Comparison of ENCODE assay signal across 8 mouse cellular contexts in genomic region chr15:88146118-88146517, GRCm38 (mm10).
DNase-seq lines count a peak whose midpoint lies in the region; ATAC-seq lines count a peak whose summit lies in the region.

No protein-coding gene starts in this region.

- no peaks in the 10 kb centered on the region for H3K36me3 ChIP-seq in kidney, embryonic 14.5 days (ENCODE audit: control insufficient read depth, insufficient read depth, low read length)
- H3K36me3 ChIP-seq in neural tube, embryonic 11.5 days (ENCODE audit: control insufficient read depth, insufficient read depth, low read length), result no peaks in the 10 kb centered on the region

- no peak overlapping the region for H3K27ac ChIP-seq in kidney, embryonic 14.5 days (ENCODE audit: low read depth, low read length)
- H3K27ac ChIP-seq in neural tube, embryonic 11.5 days (ENCODE audit: low read depth, low read length), result no peak overlapping the region

- H3K9me3 ChIP-seq in kidney, embryonic 14.5 days (ENCODE audit: control insufficient read depth, low read length), result no peaks in the 10 kb centered on the region
- no peaks in the 10 kb centered on the region for H3K9me3 ChIP-seq in neural tube, embryonic 11.5 days (ENCODE audit: control insufficient read depth, low read length)

- H3K27me3 ChIP-seq in kidney, embryonic 14.5 days (ENCODE audit: control insufficient read depth, insufficient read depth, low read length), result no peaks in the 10 kb centered on the region
- no peaks in the 10 kb centered on the region for H3K27me3 ChIP-seq in neural tube, embryonic 11.5 days (ENCODE audit: control insufficient read depth, insufficient read depth, low read length)

- no peak overlapping the region for H3K4me2 ChIP-seq in kidney, embryonic 14.5 days (replicated peaks; ENCODE audit: low read depth, low read length)
- H3K4me2 ChIP-seq in neural tube, embryonic 11.5 days (ENCODE audit: low read depth), result no peak overlapping the region

- WGBS in kidney, embryonic 14.5 days, result 48% methylated on average over 7 of the region's 7 CpGs
- WGBS in neural tube, embryonic 11.5 days, result 49% methylated on average over 7 of the region's 7 CpGs

- no peak overlapping the region for H3K4me3 ChIP-seq in kidney, embryonic 14.5 days (ENCODE audit: low read length)
- no peak overlapping the region for H3K4me3 ChIP-seq in neural tube, embryonic 11.5 days (ENCODE audit: low read depth, low read length)

- no peak overlapping the region for H3K9ac ChIP-seq in kidney, embryonic 14.5 days (ENCODE audit: low read depth, low read length)
- no peak overlapping the region for H3K9ac ChIP-seq in neural tube, embryonic 11.5 days (ENCODE audit: low read length)

- no peaks in the 10 kb centered on the region for H3K4me1 ChIP-seq in kidney, embryonic 14.5 days (ENCODE audit: control insufficient read depth, insufficient read depth, low read length)
- H3K4me1 ChIP-seq in neural tube, embryonic 11.5 days (ENCODE audit: control insufficient read depth, insufficient read depth, low read length), result no peaks in the 10 kb centered on the region

- no peak for ATAC-seq in kidney, embryonic 14.5 days (ENCODE audit: low FRiP score, low TSS enrichment)
- ATAC-seq in neural tube, embryonic 11.5 days (ENCODE audit: insufficient read depth, low FRiP score, low TSS enrichment), result no peak
- ATAC-seq in megakaryocyte progenitor cell, adult 5-6 weeks (replicated peaks; ENCODE audit: poor library complexity), result no peak

- DNase-seq in kidney, postnatal 10 days, result peak; percentile 39
- peak; percentile 24 to 51 for DNase-seq in adrenal gland, postnatal 36 days
- DNase-seq in embryo, embryonic 9.5 days (ENCODE audit: extremely low spot score), result peak; percentile 50
- DNase-seq in layer of hippocampus, adult 9-11 months, result peak; percentile 30
- DNase-seq in neural tube, embryonic 11.5 days (ENCODE audit: low spot score), result peak; percentile 65
- DNase-seq in spleen, postnatal 10 days (ENCODE audit: low spot score in 2 of 2), result no peak

Comparison
In these comparisons a context has a peak if more than half of its experiments do, and no peak if none do; other contexts are left out.
1. DNase-seq: peak in kidney, postnatal 10 days (single experiment), adrenal gland, postnatal 36 days (2 of 2), embryo, embryonic 9.5 days (single experiment), layer of hippocampus, adult 9-11 months (single experiment) and neural tube, embryonic 11.5 days (single experiment); none in spleen, postnatal 10 days (0 of 2).